Mouse (Mus musculus) T-helper 17 cell (primary cell): ENCODE measurements around the gene Ikbke.
"Not testable (repeated sequence)": the region's sequence is repeated elsewhere in the genome, so short reads cannot be mapped to it uniquely, and the experiment has no call there.

Experiments used
- in situ Hi-C, 2 experiments: fragments of 300-600 bp; cut with MboI, MseI; formaldehyde crosslinking; loops; 1 replicate in 1 of 2; 2 replicates in 1 of 2; pipeline ENCODE4 v1.15.1; 2025; ENCODE audit warnings: high pct_unique_total_duplicates in 2 of 2

Gene Ikbke

DNA sequence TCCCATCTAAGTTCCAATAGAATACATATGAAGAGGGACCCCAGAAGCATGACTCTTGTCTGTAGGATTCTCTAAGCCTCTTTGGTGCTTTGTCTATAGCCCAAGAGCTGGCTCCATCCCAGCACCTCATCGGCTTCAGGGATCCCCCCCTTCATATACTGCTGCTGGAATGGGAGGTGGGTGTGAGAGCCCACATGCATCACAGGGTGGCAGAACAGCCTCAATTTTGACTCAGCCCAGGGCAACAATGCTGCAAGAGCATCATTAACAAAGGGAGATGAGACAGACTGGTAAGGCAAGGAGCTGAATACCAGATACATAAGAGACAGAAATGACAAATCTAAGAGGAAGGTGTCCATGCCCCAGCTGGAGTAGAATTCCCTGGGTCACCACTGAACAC lies 4.8 kb upstream of the Ikbke start:
- in situ Hi-C loops, result no loop called here

DNA sequence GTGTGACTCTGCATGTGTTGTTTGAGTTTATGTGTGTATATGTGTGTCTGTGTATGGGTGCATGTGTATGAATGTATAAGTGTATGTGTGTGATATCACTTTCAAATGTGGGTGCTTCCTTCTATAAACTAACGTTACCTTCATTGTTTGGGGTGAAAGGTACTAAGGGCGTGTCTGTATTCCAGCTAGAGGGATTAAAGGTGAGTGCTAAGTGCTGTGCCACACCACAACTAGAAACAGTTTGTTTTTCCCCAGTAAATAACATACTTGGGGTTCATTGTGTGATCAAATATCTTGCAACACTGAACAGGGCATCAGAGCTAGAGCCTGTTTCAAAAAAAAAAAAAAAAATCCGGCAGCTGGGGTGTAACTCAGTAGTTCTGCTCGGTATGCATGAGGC lies 2.3 kb upstream of the Ikbke start:
- in situ Hi-C loops, result no loop called here

DNA sequence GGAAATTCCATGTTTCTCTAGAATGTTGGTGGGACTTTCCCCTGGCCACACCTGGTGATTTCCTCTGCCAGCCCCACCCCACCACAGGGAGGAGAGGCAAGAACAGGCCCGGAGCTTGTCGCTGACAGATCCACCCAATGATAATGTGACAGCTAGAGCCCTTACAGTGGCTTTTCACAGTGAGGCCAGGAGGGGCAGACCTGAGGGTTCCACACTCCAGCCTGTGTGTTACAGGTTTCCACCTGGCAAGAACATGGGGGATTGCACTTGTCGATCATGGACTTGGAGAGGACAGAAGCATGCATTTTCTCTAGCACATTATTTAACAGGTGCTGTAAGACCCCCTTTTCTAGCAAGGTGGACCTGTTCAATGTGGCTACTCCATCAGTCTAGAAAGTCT lies 874 bp upstream of the Ikbke start:
- in situ Hi-C loops, result no loop called here

DNA sequence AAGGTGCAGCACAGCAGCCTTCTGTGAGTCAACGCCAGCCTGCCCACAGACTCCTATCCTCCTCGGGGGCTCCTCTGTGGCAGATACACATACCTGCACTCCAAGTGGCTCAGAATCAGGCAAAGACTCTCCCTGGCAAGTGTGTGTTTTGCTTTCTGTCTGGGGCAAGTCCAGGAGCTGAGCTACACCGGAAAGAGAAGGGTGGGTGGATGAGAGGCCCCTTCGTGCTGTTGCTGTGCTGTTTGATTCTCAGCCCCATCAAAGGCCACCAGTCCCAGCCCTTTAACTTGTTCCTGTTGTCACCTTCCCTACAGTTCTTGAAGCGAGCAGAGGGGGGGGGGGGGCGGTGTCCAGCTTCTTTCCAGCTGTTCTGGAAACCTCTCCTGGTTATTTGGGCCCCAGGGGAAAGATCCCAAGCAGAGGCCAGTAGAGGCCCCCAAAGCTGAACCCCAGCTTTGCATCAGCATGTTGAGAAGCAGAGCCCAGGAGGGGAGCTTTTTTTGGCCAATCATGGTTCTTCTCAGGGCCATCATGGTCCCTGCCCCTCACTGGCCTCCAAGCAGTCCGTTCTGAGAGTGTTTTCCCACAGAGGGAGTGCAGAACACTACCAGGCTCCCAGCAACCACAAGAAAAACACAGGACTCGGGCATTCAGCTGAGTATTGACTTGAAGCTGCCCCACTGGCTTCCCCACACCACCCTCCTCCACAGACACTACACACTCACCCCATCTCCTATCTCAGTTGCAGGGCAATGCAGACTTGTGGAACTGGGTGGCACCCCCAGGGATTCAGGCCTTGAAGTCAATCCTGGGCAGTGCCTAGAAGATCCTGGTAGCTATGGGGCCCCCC lies 575 bp downstream of the Ikbke start:
- in situ Hi-C loops, result no loop called here

DNA sequence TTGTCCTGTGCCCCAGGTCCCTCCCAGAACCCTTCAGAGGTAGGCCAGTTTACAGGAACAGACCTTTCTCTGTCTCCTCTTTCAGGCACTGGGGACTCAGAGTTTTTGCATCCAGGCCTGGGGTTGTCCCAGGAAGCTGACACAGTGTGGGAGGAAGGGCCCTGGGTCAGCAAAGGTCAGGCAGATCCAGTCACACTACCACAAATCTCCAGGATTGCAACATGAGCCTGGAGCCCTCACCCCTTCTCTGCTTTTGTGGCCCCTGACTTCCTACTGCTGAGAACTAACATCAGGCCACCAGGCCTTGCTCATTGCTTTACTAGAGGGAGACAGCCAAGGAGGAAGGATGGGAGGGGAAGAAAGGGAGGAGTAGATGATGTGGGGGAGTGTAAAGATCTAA lies 2.6 kb downstream of the Ikbke start:
- in situ Hi-C loops, result no loop called here

DNA sequence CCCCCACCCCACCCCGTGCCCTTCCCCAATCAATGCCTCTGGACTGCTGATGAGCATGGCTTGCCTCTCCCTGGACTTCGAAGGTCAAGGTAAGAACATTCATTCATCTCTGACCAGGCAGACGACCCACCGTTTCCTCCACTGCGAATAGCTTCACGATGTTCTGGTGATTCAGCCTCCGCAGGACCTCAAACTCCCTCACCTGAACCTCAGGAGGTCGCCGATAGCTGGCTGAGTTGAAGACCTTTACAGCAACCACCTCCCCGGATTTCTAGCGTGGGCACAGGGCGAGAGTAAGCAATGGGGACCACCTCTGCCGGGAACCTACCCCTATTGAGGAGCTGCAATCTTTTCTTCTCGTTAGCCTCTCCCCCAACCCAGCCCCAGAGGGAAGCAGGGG lies 3.8 kb downstream of the Ikbke start:
- in situ Hi-C loops, result no loop called here

DNA sequence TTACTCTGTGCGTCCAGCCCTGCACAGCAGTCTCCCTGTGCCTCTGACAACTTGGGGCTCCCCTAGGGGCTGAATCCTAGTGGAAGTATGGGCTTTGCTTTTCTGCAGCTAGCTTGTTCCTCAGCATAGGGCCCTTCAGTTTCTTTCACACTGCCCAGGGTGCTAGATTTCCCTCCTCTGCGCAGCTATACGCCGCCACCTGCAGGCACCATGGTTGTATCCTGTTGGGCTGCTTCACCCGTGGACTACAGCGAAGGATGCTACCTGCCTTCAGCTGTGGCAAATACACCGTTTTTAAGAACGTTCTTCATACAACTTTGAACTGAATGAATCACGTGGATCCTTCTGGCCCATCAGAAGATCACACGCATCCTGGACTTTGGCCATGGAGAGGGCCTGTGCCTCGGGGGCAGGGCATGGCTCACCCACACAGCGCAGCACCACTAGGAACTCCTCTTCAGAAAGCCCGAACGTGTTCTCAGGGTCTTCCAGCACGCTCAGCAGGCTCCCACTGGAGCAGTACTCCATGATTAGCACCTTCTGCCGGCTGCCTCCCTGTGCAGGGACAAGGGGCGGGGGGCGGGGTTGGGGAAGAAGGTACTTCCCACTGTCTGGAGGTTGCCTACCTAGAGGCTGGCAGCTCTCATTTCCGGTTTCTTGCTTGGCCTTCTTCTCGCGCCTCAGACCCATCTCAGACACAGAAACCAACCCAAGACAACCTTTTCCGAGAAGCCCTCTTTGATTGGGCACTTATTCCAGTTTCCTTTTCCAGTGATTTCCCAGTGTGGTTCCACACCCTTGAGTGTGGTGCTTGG lies 4.5 kb downstream of the Ikbke start:
- in situ Hi-C loops, result no loop called here

DNA sequence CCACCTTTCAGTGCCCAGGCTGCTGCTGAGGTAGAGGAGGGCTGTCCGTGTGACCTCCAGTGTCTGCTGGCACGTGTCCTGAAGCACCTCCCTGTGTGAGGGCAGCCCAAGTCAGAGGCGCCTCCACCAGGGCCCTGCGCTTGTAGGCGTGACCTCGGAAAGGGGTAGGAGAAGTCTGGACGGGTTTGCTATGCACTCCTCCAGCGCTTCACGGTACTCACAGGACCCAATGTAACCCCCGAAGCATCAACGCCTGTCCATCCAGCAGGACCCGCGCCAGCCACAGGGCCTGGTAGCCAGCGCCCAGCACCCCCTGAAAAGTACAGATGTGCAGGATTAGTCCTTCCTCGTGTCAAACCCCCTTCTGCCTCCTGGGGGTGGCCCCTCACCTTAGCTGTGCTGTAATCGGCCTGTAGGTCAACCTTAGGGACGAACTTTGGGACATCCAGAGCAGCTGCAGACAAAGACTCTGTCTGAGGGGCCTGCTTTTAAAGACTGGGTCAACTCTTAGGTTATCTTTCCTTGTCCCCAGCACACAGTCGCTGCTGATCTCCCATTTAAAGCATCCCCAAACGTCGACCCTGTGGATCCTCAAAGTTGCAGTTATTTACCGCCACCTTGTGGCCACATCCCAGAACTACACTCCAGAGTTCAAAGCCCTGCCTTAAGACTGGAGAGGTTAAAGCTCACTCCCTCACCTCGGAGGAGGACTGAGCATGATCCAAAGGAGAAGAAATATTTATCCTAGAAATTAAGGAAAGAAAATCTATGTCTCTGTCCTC lies 9.4 kb downstream of the Ikbke start:
- in situ Hi-C loops, result no loop called here

DNA sequence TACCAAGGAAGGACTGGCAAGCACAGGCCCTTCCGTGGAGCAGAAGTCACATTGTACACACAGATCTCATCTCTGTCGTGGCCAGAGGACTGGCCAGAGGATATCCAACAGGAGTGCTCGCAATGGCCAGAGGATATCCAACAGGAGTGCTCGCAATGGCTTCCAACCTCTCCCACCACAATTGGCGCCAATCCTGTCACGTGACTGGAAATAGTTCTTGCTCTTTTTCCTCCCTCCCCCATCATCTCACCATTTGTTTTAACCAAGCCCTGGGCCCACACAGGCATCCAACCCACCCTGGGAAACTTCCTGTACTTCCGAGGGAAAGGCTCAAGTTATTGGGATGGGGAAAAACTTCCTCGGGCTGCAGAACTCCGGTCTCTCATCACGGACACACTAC lies 10.6 kb downstream of the Ikbke start:
- in situ Hi-C loops, result no loop called here

DNA sequence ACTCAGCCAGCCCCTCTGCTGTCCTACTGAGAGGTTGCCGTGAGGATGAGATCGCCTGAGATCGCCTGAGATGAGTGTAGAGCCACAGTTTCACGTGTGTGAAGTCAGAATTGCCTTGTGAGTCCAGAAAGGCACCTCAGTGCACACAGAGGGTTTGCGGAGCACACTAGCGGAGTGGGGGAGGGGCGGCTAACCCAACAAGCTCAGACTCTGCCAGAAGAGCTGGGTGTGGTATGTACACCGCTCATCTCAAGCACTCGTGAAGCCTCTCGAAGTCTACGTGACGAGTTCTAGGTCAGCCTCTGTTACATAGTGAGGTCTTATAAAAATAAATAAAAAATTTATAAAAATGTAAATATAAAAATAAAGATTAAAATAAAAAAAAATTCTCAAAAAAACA lies 15.5 kb downstream of the Ikbke start:
- in situ Hi-C loops, result loop anchor here in 1 of 2 experiments (5.0 kb wide), 1 partner anchor 142 kb away; no protein-coding TSS in a partner anchor

DNA sequence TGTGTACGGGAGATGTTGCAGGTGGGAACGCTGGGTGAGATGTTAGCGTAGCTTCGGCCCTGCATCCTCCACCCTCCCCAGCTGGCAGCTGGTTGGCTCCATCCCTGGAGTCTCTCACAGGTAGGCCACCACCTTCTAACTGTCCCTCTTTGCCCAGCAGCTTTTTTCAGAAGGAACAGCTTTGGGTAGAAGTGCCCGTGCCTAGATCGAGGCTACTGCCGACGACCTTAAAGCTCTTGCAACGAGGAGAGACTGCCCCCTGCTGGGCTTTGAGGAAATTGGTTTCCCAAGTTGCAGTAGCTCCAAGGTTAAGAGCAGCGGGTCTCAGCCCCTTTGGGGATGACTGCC lies 19.1 kb downstream of the Ikbke start:
- in situ Hi-C loops, result loop anchor here in 1 of 2 experiments (5.0 kb wide), 1 partner anchor 138 kb away; no protein-coding TSS in a partner anchor

DNA sequence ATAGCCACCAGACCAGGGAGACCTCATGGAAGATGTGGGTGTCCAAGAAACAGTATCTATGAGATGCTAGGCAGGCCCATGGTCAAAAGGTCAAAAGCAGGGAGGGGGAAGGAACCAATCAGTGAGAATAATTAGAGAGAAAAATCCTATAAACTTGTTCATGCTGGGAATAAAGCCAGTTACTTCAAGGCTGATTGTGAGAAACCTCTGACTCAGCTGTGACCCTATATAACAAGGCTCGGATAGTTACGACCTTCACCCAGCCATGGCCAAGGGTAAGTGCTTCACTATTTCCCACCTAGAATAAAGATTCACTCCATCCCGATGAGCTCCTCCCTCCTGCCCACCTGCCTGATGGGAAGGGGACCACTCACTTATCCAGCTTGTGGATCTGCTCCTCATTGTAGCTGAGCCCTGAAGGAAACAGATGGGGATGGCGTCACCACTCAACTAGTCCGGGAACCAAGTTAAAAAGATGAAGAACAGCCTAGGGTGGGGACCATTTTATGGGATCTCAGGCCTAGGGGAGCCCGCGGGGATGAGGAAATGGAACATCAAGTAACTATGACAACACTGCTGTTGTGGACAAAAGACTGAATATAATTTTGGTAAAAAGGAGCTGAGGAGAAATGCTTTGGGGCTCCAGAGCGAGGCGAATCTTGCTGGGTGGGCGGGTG lies 19.6 kb downstream of the Ikbke start:
- in situ Hi-C loops, result loop anchor here (5.0 kb wide), 3 partner anchors 42 to 137 kb away; no protein-coding TSS in a partner anchor

DNA sequence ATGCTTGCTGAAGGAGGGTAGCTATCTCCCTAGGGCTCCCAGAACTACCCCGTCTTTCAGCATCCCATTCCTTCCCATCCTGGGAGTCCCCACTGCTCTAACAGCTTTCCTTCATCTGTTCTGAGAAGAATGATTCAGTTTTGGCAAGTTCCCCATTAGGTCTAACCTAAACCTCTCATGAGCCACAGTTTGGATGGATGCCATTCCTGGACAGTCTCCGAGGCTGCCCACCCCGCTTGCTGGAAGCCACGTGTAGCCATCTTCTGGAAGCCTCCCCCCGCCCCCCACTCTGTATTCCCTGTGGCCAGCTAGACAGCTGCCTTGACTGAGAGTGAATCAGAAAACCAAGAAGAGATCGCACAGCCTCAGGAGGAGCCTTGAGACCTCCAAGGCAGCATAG lies 22.1 kb downstream of the Ikbke start:
- in situ Hi-C loops, result loop anchor here (5.0 kb wide), 3 partner anchors 40 to 135 kb away; no protein-coding TSS in a partner anchor

DNA sequence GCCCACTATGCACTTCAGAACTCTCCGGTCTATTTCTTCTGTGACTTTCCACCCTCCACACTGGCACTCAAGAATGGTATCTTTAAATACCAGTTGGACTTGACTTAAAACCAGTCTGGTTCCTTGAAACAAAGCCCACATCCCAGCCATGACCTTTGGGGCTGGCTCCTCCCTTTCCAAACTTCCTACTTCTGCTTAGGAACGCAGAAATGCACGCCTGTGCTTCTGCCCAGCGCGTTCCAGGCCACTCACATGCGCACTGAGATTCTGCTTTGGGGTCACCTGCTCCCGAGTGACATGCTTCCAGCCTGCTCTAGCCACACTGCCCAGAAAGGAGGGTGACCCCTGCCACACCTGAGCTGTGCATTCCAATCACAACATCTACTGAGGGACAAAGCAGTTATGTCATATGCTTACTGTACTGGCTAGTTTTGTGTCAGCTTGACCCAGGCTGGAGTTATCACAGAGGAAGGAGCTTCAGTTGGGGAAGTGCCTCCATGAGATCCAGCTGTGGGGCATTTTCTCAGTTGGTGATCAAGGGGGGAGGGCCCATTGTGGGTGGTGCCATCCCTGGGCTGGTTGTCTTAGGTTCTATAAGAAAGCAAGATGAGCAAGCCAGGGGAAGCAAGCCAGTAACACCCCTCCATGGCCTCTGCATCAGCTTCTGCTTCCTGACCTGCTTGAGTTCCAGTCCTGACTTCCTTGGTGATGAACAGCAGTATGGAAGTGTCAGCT lies 26.7 kb downstream of the Ikbke start:
- in situ Hi-C loops, result not testable (repeated sequence)

DNA sequence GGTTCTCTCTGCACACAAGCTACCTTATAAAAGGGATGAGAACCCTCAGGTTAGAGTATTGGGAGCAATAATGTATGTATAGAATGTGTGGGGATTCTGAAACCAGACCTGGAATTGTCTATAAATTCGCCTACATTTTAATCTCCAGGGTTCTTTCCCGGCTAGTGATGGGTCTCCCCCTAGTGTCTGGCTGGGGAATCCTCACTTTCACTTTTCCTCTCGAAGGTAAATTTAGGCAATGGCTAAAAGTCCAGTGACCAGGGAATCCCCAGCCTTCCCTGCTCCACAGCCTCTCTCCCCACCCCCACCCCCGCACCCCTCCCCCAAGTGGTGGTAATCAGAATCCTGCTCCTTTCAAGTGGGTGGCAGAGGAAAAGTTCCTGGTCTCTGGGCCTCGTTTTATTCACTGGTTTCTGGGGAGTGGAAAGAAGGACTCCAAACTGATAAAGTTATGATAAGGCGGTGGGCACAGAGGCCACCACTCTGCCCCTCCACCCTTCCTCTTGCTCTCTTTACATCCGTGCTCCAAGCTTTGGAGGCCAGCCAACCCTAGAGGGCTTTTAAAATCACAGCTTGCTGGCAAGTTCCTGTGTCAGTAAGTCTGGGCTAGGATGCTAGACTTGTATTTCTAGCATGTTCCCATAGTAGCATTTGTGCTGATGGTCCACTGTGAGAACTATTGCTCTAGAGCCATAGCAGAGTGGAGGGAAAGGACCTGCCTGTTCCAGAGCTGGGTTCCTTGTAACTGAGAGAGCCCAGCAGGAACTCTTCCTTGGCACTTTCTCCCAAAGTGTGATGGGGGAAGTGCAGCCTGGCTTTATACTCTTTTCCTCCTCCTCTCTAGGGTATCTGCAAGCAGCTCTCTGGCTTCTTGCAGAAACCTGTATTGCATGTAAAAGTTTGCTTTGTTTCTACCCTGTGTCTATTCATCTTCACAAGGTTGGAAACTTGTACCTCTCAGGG lies 32.7 kb downstream of the Ikbke start:
- in situ Hi-C loops, result no loop called here

DNA sequence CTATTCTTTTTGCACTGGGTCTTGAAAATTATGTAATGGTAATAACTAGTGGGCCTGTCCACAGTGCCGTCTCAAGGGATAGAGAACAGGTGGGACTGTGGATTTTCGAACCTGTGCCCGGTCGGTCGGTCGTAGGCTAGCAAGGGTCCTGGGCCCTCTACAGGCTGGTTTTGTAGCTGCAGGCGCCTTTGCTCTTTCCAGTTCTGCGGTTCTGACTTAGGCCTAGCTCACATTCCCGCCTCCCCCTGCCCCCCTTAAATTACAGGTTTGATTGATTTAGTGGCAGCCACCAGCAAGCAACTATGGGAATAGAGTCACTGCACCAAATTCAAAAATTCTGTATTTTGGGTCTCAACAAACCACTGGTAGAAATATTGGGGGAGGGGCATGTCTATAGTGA lies 33.5 kb downstream of the Ikbke start:
- in situ Hi-C loops, result no loop called here

DNA sequence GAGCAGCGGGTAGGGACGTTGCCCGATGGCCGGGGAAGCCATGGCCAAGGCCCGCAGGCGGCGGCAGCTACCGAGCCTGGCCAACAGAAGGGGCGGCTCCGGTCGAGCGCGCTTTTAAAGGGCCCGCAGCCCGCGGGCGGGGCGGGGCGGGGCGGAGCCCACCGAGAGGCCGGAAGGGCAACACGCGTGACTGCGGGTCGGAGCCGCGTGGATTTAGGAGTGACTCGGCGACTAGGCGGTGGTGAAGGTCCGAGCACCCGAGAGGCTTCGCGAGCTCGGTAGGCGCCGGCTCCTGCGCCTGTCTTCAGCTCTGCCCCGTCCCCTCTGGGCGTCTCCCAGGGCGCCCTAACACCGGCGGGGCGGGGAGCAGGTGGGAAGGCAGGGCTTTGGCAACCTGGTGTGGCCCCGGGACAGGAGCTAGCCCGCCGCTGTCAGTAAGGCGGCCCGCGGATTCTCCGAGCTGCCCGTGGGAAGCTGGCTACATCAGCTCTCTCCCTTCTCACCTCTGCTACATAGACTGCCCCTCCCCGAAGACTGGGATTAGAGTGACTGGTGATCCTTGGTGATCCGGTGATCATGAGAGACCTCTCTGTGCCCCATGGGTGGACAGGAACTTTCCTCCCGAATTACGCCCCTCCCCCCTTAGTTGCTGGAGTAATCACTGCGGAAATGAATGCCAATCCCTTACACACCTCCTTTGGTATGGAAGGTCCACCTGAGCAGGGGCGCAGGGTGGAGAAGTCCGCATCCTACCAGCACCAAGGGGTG lies 34.1 kb downstream of the Ikbke start, which contains the start of gene Rassf5:
Rassf5 (minus strand) TSS at position 170 of the 768 bp plus-strand sequence.
- in situ Hi-C loops, result no loop called here

DNA sequence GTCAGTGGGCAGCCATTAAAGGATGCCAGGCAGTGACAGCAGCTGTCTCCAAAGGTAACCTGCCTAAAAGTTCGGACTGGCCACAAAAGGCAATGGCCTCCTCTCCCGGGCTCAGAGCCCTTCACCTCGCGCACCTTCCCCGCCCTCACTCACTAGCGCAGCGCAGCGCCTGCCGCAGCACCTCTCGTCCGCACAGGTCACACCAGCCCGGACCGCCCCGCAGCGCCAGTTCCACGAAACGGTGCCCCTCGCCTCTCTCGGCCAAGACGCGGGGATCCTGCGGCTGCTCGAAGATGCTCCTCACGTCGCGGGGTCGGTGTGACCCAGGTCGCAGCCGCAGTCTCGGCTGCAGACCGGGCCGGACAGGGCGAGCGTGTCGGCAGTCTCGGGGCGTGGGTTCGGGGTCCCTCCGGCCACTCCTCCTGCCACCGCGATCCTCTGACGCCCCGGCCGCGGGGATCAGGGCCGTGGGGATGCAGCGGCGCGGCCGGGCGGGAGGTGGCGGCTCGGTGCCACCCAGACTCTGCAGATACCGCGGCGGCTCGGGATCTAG lies 34.8 kb downstream of the Ikbke start:
- in situ Hi-C loops, result no loop called here
